Mouse (Mus musculus): Measurements from ENCODE around the gene Adcy4.

The Adcy4 gene

DNA sequence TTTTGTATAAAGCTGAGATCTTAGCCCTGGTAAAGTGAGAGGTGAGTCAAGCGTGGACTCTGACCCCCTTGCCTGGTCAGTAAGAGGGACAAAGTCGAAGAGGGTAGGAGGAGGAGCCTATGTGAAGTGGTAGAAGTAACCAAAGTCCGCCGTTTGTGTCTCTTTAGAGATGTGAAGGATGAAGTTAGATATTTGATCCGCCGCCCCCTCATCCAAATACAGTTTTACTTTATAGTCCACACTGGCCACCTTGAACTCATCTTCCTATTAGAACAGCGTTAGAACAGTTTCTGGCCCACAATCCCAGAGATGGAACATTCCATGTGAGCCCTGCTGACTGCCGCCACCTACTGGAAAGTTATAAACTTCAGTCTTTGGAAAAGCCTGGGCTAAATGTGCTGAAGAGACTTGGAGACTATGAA, 25.5 kb downstream of the Adcy4 start, which contains the start of gene Cideb:
Gene Cideb, minus strand, starts transcription at position 96 of the 422 bp plus-strand sequence.
- no peak for DNase-seq (ENCODE audit: low spot score in 2 of 2)

DNA sequence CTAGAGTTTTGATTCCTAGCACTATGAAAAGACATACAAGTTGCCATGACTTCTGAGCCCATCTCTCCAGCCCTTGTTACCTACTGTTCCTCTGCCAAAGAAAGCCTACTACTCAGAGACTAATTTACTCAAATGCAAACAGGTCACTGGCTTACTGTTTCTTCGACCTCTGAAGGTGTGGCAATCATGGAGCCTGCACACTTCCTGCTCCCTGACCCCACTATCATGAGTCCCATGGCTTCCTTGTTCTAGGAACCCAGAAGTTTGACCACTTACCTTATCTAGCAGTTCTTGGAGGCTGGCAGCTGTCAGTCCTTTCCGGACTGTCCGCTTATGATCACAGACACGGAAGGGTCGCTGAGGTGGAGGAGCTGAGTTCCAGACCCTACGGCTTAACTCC, 26.3 kb downstream of the Adcy4 start:
- DNase-seq (ENCODE audit: low spot score in 2 of 2): no peak

DNA sequence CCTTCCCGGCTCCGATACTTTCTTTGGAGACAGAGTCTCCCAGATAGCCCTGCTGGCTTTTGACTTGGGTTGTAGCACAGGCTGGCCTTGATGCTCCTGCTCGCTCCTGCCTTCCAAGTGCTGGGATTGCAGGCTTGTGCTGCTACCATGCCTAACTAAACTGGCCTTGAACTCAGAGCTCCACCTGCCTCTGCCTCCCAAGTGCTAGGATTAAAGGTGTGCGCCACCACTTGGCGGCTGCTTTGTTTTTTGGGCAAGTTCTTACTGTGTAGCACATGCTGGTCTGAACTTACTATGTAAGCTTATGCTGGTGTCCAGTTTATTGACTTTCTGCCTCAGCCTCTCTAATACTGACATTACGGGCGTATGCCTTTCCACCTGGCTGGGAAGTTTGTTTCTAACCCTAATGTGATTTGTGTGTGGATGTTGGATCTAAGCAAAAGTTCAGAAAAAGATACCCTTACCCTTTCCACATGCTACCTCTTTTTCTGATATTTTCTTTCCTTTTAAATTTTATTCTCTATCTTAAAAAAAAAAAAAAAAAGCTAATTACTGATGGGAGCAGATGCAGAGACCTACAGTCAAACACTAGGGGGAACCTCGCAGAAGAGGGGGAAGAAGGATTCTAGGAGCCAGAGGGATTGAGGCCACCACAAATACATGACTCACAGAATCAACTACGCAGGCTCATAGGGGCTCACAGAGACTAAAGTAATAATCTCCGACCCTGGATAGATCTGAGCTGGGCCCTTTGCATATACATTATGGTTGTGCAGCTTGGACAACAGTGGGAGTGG, 36.6 kb downstream of the Adcy4 start:
- no peak for DNase-seq (ENCODE audit: low spot score in 2 of 2)

DNA sequence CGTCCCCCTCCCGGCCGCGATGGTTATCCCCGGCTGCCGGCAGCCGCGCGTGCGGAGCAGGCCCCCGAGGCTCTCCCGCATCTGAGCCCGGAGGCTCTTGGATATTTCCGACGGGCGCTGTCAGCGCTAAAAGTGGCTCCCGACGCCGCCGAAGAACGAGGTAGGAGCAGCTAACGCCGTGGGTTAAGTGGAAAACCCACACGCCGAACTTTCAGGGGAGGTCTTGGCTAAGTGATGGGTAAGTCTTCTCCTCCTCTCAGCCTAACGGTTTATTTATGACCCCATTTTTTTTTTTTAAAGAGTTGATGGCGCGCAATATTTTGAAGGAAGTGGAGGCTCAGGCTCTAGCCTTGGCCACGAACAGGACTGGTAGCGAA, 38.0 kb downstream of the Adcy4 start:
- no peak for DNase-seq (ENCODE audit: low spot score in 2 of 2)

DNA sequence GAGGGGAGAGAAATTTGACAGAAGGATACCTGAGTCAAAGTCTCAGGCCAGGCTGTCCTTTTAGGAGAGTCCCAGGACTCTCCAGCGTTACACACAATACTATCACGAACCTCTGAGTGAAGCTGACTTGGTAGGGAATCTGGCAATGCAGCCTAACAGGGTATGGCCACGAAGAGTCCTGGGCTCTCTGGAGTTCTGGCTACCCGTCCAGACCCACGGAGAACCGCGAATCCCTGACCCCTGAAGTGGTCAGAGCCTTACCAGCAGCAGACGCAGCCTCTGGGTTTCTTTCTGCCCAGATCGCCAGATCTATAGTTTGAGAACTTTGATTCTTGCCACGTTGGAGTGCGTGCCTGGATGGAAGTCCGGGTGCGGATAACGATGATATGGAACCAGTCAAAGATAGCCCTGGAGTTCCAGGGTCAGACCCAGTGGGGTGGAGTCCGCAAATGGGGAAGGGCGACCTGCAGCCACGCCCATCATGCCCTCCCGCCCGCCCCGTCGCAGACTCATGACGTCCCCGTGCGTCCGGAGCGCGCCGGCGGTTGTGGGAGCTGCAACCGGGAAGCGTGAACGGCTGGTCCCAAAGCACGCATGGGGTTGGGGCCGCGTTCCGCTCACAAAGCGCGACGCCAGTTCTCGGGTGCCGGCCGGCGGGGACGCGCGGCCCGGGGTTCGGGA, 38.6 kb downstream of the Adcy4 start, which contains the start of the genes Dhrs1 and Nop9:
Gene Dhrs1, minus strand, starts transcription at position 511 of the 681 bp plus-strand sequence.
Gene Nop9, plus strand, starts transcription at position 514 of the 681 bp plus-strand sequence.
- peak; percentile 55 to 81 for DNase-seq (ENCODE audit: low spot score in 2 of 2)

DNA sequence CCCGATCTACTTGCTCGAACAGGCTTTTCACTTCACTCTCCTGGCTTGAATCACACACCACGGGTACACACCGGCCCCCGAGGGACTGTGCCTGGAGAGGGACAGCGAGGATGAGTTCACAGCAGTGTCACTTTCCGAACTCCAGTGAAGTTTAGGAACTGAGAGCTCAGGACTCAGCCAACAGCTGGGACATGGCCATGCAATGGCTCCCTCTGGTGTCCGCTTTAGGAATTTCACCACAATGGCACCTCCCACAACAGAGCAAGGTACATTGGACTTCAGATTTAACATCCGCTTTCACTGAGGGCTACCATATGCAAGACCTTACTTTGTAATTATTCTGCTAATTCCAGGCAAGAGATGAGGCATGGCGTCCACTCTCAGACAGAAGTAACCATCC, 40.2 kb downstream of the Adcy4 start:
- DNase-seq (ENCODE audit: low spot score in 2 of 2): peak in 1 of 2 experiments; percentile 88

DNA sequence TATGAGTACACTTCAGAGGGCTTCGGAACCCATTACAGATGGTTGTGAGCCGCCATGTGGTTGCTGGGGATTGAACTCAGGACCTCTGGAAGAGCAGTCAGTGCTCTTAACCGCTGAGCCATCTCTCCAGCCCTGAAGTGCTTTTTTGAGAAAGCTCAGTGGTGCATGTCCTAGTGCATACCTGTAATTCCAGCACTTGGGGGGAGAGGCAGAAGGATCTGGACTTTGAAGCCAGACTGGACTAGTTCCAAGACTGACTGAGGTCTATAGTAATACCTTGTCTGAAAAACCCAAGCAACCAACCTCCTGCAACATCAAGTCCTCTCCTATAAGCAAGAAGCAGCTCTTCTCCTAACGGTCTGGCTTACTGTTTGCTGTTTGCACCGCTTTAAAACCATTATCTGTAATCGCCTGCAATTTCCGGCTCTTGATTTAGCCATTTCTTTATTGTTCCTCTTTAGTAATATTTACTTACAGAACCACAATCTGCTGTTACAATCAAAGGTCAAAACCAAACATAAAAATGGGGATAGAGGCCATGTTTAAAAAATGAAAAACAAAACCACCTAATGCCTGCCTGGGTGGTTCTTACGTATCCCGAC, 46.7 kb downstream of the Adcy4 start:
- DNase-seq (ENCODE audit: low spot score in 2 of 2): no peak

DNA sequence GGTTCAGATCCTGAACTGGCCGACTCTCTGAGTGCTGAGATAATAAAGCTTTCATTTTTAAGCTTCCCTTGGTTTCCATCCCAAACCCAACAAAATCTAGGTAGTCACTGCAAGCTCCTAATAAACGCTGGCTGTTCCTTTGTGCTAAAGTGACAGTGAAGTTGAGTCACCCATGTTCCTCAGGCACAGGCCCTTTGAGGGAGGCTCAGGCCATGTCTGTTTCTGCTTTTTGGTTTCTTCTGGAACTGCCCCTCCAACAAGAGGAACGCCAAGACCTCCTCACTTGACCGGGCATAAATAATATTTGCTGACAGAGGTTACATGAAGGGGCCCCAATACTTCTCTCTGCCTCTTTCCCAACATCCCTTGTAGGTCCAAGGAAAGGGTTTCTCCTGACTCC, 48.1 kb downstream of the Adcy4 start:
- no peak for DNase-seq (ENCODE audit: low spot score in 2 of 2)

DNA sequence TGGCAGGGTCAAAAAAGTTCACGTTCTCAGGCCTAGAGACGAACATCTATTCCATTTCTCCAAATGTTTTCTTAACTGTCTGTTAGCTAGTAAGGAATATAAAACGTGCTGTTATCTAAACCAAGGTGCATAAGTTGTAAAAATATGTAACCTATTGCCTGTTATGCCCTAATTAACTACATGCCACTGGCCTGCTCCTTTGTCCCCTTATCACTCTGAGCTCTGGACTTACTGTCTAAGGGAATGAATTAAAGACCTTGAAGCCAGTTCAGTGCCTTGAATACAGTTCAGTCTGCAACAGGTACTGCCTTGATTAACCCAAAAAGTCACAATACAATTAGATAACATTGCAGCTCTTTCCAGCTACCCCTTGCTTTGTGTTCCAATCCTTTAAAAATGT, 48.6 kb downstream of the Adcy4 start:
- no peak for DNase-seq (ENCODE audit: low spot score in 2 of 2)

DNA sequence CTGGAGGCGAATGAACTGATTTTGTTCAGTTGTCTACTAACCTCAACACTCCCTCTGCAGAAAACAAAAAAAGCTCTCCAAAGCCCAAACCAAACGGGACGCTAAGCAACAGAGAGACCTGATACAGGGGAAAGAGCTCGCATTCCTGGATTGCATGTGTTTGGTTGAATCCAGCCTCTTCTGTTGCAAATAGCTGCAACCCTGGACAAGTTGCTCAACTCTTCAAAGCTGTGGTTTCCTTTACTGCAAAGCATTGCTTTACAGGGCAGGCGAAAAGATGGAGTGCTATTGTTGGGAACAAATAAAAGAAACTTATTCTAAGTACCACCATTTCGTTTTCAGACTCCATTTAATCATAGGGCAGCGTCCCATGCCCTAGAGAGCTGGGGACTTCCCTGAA, 49.0 kb downstream of the Adcy4 start:
- no peak for DNase-seq (ENCODE audit: low spot score in 2 of 2)

DNA sequence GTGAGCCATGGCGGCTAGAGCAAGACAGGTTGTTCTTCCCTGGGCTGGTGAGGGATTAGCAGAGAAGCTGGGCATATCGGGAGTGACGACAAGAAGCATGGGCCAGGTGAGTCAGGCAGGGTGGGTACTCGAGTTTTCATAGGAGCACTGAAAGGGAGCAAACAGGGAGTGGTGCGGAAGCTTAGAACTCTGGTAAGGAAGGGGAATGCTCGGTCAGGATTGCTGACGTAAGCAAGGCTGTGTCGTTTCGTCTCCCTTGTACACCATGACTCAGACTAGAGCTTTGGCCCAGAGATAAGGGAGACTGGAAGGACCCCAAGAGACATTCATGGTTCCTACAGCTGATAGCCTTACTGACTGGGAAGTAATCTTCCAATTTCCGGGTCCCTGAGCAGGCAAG, 50.0 kb downstream of the Adcy4 start:
- no peak for DNase-seq (ENCODE audit: low spot score in 2 of 2)

DNA sequence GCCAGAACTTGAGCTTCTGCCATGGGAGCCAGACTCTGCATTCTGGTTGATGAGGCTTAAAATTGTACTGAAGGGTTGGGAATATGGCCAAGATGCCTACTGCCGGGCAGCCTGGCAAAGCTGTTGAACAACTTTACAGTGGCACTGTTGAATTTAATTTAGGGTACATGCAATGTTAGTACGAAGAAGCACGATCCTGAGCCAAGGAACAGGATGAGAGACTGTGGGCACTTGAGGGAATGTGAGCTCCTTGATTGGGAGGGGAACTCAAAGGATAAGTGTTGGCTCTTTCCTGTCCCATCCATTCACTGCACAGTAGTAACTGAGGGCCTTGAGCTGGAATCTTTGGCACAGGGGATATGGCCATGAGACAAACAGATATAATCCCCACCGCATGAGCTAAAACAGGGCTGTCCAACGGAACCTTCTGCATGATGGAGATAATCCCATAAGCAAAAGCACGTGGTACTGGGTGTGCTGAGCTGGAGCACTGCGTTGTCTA, 53.3 kb downstream of the Adcy4 start:
- DNase-seq (ENCODE audit: low spot score in 2 of 2): peak in 1 of 2 experiments; percentile 55

DNA sequence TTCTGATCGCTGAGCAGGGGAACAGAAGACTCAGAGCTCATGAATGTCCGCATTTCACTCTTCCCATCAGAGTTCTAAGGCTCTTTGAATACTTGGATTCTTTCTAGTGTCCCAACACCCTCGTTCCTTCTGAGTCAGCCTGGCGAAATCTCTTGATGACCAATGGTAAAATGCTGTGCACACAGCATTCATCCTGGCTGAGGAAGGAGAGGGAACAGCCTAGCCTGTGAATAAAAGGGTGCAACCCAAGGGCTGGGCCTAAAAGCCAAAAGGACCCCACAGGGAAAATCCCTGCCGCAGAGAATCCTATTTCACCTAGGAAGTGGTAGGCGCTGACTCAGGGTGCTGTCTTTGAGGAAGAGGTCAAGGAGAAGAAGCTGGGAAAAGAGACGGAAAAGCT, 53.8 kb downstream of the Adcy4 start:
- DNase-seq (ENCODE audit: low spot score in 2 of 2): no peak

DNA sequence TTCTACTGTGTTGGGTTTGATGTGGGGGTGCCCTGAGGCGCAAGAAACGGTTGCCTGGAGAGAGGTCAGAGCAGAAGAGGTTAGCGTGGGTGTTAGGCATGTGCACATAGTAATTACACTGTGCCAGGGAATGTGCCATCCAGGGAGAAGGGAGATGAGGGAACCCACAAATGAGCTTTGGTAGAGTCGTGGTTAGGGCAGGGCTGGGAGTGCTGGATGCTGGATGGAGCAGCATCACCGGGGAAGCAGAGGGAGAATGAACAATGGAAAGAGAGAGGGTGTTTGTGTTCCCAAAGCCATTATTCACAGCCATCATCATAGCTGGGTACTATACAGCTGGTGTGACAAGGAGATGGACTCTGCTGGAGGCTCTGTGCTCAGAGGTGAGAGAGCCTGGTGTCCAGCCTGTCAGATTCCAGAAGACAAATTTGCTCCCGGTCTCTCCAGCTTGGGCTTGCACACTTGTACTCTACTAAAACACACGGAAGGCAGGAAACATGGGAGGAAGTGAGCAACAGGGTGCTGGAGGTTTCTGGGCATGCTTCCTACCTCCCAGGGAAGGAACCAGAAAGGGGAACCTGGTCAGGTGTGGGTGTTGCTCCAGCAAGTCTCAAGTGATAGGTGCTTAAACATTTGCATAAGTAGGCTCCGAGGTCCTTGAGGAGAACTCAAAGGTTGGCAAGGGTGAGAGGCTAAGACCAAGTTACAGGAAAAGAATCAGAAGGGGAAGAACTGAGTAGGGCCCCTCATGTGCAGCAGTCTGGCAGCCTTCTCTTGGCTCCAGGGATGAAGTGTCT, 55.8 kb downstream of the Adcy4 start:
- DNase-seq (ENCODE audit: low spot score in 2 of 2): no peak

DNA sequence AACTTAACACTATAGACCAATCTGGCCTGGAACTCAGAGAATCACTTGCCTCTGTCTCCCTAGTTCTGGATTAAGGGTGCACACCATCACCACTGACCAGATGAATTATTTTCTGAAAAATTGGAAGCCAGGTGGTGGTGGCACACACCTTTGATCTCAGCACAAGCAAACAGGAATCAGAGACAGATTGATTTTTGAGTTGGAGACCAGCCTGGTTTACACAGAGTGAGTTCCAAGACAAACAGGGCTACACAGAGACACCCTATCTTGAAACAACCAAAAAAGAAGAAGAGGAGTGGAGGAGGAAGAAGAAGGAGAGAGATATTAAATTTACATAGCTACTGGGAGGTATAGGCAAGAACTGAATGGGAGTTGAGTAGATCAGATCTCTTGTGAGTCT, 57.6 kb downstream of the Adcy4 start:
- DNase-seq (ENCODE audit: low spot score in 2 of 2): no peak

DNA sequence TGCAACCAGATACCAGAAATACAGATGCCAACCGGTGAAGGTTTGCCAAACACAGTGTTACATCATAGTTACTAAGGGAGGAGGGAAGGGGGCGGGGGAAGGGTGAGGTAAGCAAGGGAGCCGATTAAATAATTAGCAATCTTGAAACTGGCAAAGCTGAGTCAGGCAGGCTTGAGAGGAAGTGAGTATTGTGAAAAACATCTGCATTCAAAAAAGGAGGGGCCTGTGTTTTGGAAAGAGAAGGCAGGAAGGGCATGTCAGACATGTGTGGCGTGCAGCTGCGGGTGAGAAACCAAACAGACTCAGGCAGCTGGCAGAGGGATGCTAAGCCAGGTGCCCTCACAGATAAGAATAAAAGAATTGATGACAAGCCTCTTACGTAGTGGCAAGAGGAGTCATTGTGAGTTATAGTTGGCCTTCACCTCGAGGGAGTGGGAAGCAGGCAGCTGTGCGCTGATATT, 59.5 kb downstream of the Adcy4 start:
- DNase-seq (ENCODE audit: low spot score in 2 of 2): no peak

DNA sequence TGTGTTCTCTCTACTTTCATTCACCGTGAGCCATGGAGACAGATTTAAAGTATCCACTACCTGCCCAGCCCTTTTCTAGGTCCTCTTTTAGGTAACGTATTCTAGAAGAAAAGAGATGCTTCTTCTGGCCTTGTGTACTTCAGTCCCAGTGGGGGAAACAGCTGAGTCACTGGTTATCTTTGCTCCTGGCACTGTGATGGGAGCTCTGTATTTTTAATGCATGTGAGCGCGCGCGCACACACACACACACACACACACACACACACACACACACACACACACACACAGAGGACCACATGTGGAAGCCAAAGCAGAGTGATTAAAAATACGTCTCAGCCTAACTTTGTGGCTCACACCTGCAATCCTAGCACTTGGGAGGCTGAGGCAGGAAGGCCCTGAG, 60.5 kb downstream of the Adcy4 start:
- DNase-seq (ENCODE audit: low spot score in 2 of 2): no peak

DNA sequence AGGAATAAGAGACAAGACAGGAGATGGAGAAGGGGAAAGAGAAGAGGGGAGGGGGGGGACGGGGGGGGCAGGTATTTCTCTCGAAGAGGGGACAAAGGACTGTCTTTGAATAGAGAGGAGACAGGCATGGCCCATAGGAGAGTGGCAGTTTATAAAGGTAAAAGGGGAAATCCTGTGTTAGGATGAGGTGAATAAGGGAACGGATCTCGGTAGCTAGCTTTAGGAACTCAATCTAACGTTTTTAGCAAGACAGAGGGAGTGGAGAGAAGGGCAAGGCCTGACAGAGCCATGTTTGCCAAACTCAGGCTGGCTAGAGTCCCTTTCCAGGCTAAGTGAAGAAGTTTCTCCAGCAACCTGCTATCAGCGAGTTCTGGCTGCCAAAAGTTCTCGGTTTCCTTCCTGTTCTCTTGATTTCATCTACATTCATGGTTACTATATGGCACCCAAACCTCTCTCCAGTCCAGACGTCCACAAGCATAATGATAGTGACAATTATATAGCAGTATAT, 61.4 kb downstream of the Adcy4 start:
- no peak for DNase-seq (ENCODE audit: low spot score in 2 of 2)

DNA sequence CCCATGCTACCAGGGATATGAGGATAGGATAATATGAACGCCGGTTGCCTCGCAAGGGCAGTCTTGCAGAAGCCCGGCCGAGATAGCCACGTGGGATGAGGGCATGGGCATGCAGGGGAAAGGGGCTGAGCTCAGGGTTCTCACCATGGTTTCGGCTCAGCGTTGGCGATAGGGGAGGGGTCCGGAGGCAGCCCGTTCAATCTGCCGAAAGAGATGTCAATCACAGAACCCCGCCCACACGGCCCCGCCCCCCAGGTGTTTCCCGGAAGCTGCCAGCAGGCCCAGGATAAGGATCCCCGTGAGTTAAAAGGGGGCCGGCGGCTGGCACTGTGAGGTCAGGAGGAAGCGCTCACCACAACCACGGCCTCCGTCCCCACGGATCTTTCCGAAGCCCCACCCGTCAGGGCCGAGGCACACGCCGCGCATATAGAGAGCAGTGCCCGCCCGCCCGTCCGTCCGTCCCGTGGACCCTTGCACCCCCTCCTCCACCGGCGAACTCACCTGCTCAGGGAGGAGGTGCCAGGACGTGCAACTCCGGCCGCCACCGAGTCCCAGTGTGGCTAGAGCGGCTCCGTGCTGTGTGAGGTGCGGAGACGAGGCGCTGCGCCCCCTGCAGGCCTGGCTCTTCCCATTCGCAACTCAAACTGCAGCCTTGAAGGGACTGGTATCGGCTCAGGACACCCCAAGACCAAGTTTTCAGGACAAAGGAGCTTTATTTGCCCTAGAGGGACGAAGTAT, 62.0 kb downstream of the Adcy4 start, which contains the start of gene Rabggta:
Gene Rabggta, minus strand, starts transcription at position 564 of the 738 bp plus-strand sequence.
- peak; percentile 82 to 91 for DNase-seq (ENCODE audit: low spot score in 2 of 2)

DNA sequence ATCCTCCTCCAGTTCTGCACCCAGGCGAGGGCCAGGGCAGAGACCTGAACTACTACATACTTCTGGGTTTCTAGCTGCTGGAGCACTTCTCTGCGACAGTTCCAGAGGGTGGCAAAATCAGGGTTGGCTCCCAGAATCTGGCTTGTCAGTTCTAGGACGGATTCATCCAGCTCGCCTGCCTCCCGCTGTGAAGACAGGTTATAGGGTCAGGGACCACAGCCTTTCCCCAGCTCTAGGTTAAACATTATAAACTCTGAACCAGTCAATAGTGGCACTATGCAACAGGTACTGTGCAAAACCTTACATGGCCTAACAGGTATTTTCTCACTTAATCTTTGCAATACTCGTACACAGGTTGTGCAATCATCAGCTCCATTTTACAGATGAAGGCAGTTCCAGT, 62.8 kb downstream of the Adcy4 start:
- DNase-seq (ENCODE audit: low spot score in 2 of 2): no peak

DNA sequence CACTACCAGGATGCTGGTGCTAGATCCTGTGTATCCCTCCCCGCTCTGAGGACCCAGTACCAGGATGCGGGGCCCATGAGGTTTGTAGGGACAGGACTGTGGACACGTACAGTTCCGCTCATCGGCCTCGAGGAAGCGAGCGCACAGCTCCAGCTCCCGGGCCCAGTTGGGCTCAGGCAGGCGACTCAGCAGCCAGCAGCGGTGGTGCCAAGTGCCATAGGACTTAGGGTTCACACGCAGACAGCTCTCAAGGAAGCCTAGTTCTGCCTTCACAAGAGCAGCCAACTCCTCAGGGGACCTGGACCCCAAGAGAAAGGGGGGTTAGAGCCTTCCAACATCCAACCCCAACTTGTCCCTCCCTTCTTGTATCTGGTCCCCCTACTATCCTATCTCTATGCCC, 63.2 kb downstream of the Adcy4 start:
- DNase-seq (ENCODE audit: low spot score in 2 of 2): no peak
